Mouse (Mus musculus) kidney, embryonic 14.5 days (tissue): Measurements from ENCODE around the gene Wnt5b. TPM values are rescaled to one million over a fixed set of nuclear protein-coding genes. Genes with fewer than 3 reads are reported as not detected.
A peak's percentile ranks its signal among the peaks of the same experiment; 100 is the strongest.

ENCODE experiments used
- ATAC-seq: fragments of 200-750 bp; cut with Nextera tagmentation; 2 replicates; pipeline ENCODE4 v1.8.0; 2017; ENCODE audit warnings: moderate number of reproducible peaks, mild to moderate bottlenecking, moderate TSS enrichment, moderate library complexity; ENCODE audit not compliant: low FRiP score, low TSS enrichment
- H3K27ac ChIP-seq: fragments of 300-500 bp; sonication (generic); 2 replicates; pipeline ENCODE4 v1.5.1; 2014; ENCODE audit warnings: low read depth, mild to moderate bottlenecking, low read length, moderate library complexity, mixed read lengths
- H3K27me3 ChIP-seq: fragments of 300-500 bp; sonication (generic); 2 replicates; pipeline ENCODE4 v1.6.1; 2014; ENCODE audit warnings: mild to moderate bottlenecking, low read length; ENCODE audit not compliant: control insufficient read depth, insufficient read depth
- H3K36me3 ChIP-seq: fragments of 300-500 bp; sonication (generic); 2 replicates; pipeline ENCODE4 v1.6.1; 2014; ENCODE audit warnings: low read length, mixed read lengths; ENCODE audit not compliant: control insufficient read depth, insufficient read depth
- H3K4me1 ChIP-seq: fragments of 300-500 bp; sonication (generic); 2 replicates; pipeline ENCODE4 v1.6.1; 2014; ENCODE audit warnings: low read length, mixed read lengths; ENCODE audit not compliant: control insufficient read depth, insufficient read depth
- H3K4me2 ChIP-seq: fragments of 300-500 bp; sonication (generic); replicated peaks from 2 replicates; pipeline ENCODE4 v1.6.1; 2014; ENCODE audit warnings: low read depth, mild to moderate bottlenecking, low read length
- H3K4me3 ChIP-seq: fragments of 300-500 bp; sonication (generic); 2 replicates; pipeline ENCODE4 v1.5.1; 2014; ENCODE audit warnings: mild to moderate bottlenecking, low read length
- H3K9ac ChIP-seq: fragments of 300-500 bp; sonication (generic); 2 replicates; pipeline ENCODE4 v1.6.1; 2014; ENCODE audit warnings: low read depth, mild to moderate bottlenecking, low read length, moderate library complexity
- H3K9me3 ChIP-seq: fragments of 300-500 bp; sonication (generic); 2 replicates; pipeline ENCODE4 v1.6.1; 2016; ENCODE audit warnings: low read length; ENCODE audit not compliant: control insufficient read depth
- WGBS: fragments of 180-500 bp; shearing (Covaris S2); extraction: QIAGEN DNeasy Blood & Tissue Kit; methylation state at CpG from one replicate; pipeline ENCODE4 v1.1.7; 2014; 5-methylcytosine and 5-hydroxymethylcytosine counted together
- polyA plus RNA-seq: library from polyadenylated mRNA; unstranded; fragments of >200 nt; fragmentation: Nextera tagmentation; extraction: Ambion mirVana; gene quantifications from 2 replicates; pipeline ENCODE4 v1.2.1, GENCODE M21; 2014

The Wnt5b gene
- polyA plus RNA-seq, 1 experiment from 2014 or later = 10.9 TPM

- H3K4me1 ChIP-seq = peaks cover 6% of the 10 kb centered on the region; the same call in 1 of the 2 replicates
- no peaks in the 10 kb centered on the region for H3K9me3 ChIP-seq
- peak; percentile 99 for ATAC-seq
- no peaks in the 10 kb centered on the region for H3K36me3 ChIP-seq
- peak overlapping the region; percentile 79 for H3K4me3 ChIP-seq
- peak overlapping the region; percentile 82 for H3K27ac ChIP-seq
- H3K9ac ChIP-seq = peak overlapping the region; percentile 95
- H3K4me2 ChIP-seq = peak overlapping the region; percentile 70
- 0% methylated on average over 45 of the region's 53 CpGs for WGBS
- H3K27me3 ChIP-seq = no peaks in the 10 kb centered on the region
Observed at GRCm38 (mm10) chr6:119388650-119389012, 155.5 kb downstream of the Wnt5b start.

- H3K4me1 ChIP-seq = peaks cover 6% of the 10 kb centered on the region; the same call in 1 of the 2 replicates
- H3K27me3 ChIP-seq = no peaks in the 10 kb centered on the region
- no peaks in the 10 kb centered on the region for H3K9me3 ChIP-seq
- peak; percentile 91 for ATAC-seq
- peak overlapping the region; percentile 82 for H3K27ac ChIP-seq
- H3K36me3 ChIP-seq = no peaks in the 10 kb centered on the region
- under 1% methylated on average over 66 of the region's 76 CpGs for WGBS
- peak overlapping the region; percentile 95 for H3K9ac ChIP-seq
- peak overlapping the region; percentile 70 for H3K4me2 ChIP-seq
- H3K4me3 ChIP-seq = peak overlapping the region; percentile 79
Observed at GRCm38 (mm10) chr6:119387801-119388649, 156.1 kb downstream of the Wnt5b start.

DNA sequence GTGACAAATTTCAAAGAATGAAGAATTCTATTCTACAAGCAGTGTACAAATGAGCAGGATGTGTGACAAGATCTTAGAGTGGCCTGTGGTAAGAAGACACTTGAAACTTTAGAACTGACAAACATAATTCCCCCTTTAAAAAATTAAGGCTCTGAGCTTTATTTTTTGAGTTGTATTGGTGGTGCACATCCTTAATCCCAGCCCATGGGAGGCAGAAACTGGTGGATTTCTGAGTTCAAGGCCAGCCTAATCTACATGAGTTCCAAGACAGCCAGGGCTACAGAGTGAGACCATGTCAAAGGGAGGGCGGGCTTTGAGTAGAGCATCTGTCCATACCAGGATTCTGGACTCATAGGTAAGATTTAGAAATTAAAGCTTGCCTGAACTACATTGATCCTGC lies 157.3 kb downstream of the Wnt5b start:
- Histone ChIP-seq H3K4me3 (peak overlapping the region; percentile 79; the same call in 1 of the 2 replicates), H3K27ac (no peak overlapping the region), H3K36me3 (no peaks in the 10 kb centered on the region), H3K9me3 (no peaks in the 10 kb centered on the region), H3K4me1 (peaks cover 6% of the 10 kb centered on the region; the same call in 1 of the 2 replicates), H3K4me2 (peak overlapping the region; percentile 70; the same call in 1 of the 2 replicates), H3K9ac (no peak overlapping the region), H3K27me3 (no peaks in the 10 kb centered on the region)
- WGBS = 90% methylated on average over 1 of the region's 1 CpGs
- ATAC-seq = no peak

DNA sequence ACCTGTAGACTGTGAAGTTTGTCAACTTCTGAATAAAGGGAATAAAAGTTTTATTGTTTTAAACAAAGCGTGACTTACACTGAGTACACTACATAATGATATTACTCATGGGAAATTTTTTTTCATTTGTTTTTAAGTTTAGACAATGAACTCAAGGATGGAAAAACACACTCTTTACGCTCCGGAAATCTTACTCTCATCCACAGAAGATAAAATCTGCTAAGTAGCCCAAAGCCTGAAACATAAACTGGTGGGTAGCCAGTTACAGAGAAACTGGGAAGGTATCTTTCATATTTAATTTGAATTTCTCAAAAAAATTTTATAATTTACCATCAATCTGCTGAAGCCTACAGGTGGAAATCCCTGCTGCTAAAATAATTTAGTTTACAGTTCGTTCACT lies 157.7 kb downstream of the Wnt5b start:
- no peak overlapping the region for H3K4me3 ChIP-seq
- H3K4me1 ChIP-seq = peaks cover 6% of the 10 kb centered on the region; the same call in 1 of the 2 replicates
- no peaks in the 10 kb centered on the region for H3K36me3 ChIP-seq
- no peak for ATAC-seq
- H3K9me3 ChIP-seq = no peaks in the 10 kb centered on the region
- no peak overlapping the region for H3K9ac ChIP-seq
- H3K4me2 ChIP-seq = no peak overlapping the region
- no peak overlapping the region for H3K27ac ChIP-seq
- 70% methylated on average over 4 of the region's 4 CpGs for WGBS
- no peaks in the 10 kb centered on the region for H3K27me3 ChIP-seq

DNA sequence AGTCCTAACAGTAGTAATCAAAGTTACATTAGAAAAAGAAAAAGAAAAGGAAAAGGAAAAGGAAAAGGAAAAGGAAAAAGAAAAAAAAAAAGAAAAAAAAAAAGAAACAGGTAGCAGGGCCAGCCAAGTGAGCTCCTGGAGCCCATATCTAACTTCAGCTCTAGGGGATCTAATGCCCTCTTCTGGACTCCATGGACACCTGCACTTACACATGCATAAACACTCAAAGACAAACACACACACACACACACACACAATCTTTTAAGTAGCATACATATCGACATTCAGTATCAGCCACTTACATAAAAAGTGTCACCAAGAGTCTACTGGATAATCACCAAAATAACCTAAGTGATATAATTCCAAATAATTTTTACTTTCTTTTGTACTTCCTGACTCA lies 158.5 kb downstream of the Wnt5b start:
- Histone ChIP-seq H3K4me1 (peaks cover 6% of the 10 kb centered on the region; the same call in 1 of the 2 replicates), H3K4me3 (no peak overlapping the region), H3K36me3 (no peaks in the 10 kb centered on the region), H3K27me3 (no peaks in the 10 kb centered on the region), H3K9me3 (no peaks in the 10 kb centered on the region), H3K27ac (no peak overlapping the region), H3K4me2 (no peak overlapping the region), H3K9ac (no peak overlapping the region)
- WGBS = 100% methylated on average over 1 of the region's 1 CpGs
- ATAC-seq = no peak

Other genes starting within 250 kb of the Wnt5b start
- gene Lrtm2, start 213.6 kb downstream of the Wnt5b start, polyA plus RNA-seq = 0.13 TPM in 1 of 2 replicates, not detected in the other
- 22.6 and 33.4 TPM in 2 replicates for gene Adipor2, start 126.6 kb downstream of the Wnt5b start, polyA plus RNA-seq
- 7.2 and 9.6 TPM in 2 replicates for gene Fbxl14, start 64.7 kb downstream of the Wnt5b start, polyA plus RNA-seq